Mouse (Mus musculus): ENCODE data around the gene Rpl23.

DNA sequence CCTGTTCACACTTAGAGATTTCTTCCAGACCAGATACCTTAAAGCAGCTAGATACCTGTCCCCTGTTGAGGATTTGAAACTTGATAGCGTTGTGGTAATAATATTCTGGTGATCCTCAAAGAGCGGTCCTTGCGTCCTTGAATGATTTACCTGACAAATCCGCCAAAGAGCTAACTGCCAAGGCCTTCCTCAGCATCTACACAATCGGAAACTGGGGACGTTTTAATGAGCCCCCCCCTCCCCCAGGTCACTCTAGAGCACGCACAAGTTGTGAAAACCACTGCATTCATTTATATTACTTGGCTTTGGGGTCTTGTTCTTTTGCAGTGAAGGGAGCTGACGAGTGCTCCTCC lies 15.8 kb upstream of the Rpl23 start:
- no peak for TF ChIP-seq POLR2A (IDR thresholded peaks at IDR 0.05; ENCODE audit: insufficient read depth, low read depth, low read length)
- no peak for TF ChIP-seq CTCF (IDR thresholded peaks at IDR 0.05; ENCODE audit: insufficient read depth, low read depth, low read length)
